Mouse (Mus musculus) midbrain, embryonic 16.5 days (tissue): ENCODE measurements around the gene Pard3b. TPM values are rescaled to one million over a fixed set of nuclear protein-coding genes. Genes with fewer than 3 reads are reported as not detected.

Experiments used
- ATAC-seq: fragments of 200-750 bp; cut with Nextera tagmentation; 2 replicates; pipeline ENCODE4 v1.8.0; 2017; ENCODE audit warnings: moderate TSS enrichment
- H3K27ac ChIP-seq: fragments of 300-500 bp; sonication (generic); 2 replicates; pipeline ENCODE4 v1.5.1; 2014; ENCODE audit warnings: mild to moderate bottlenecking, low read length, mixed read lengths
- H3K27me3 ChIP-seq: fragments of 300-500 bp; sonication (generic); 2 replicates; pipeline ENCODE4 v1.6.1; 2014; ENCODE audit warnings: low read depth, low read length, mixed read lengths; ENCODE audit not compliant: control insufficient read depth, insufficient read depth
- H3K36me3 ChIP-seq: fragments of 300-500 bp; sonication (generic); 2 replicates; pipeline ENCODE4 v1.6.1; 2014; ENCODE audit warnings: mild to moderate bottlenecking, low read length, moderate library complexity, mixed read lengths; ENCODE audit not compliant: control insufficient read depth, insufficient read depth
- H3K4me1 ChIP-seq: fragments of 300-500 bp; sonication (generic); 2 replicates; pipeline ENCODE4 v1.6.1; 2014; ENCODE audit warnings: mild to moderate bottlenecking, low read length, mixed read lengths; ENCODE audit not compliant: control insufficient read depth, insufficient read depth
- H3K4me2 ChIP-seq: fragments of 300-500 bp; sonication (generic); 2 replicates; pipeline ENCODE4 v1.6.1; 2014; ENCODE audit warnings: mild to moderate bottlenecking, low read length, mixed read lengths
- H3K4me3 ChIP-seq: fragments of 300-500 bp; sonication (generic); 2 replicates; pipeline ENCODE4 v1.5.1; 2014; ENCODE audit warnings: low read depth, mild to moderate bottlenecking, low read length, moderate library complexity, mixed read lengths
- H3K9ac ChIP-seq: fragments of 300-500 bp; sonication (generic); 2 replicates; pipeline ENCODE4 v1.6.1; 2014; ENCODE audit warnings: low read depth, low read length, mixed read lengths
- H3K9me3 ChIP-seq: fragments of 300-500 bp; sonication (generic); replicated peaks from 2 replicates; pipeline ENCODE4 v1.6.1; 2014; ENCODE audit warnings: mild to moderate bottlenecking, low read length, mixed read lengths; ENCODE audit not compliant: control insufficient read depth, poor library complexity, severe bottlenecking
- WGBS: fragments of 180-500 bp; shearing (Covaris S2); extraction: QIAGEN DNeasy Blood & Tissue Kit; methylation state at CpG from one replicate; pipeline ENCODE4 v1.1.7; 2014; 5-methylcytosine and 5-hydroxymethylcytosine counted together
- polyA plus RNA-seq: library from polyadenylated mRNA; unstranded; fragments of >200 nt; fragmentation: Nextera tagmentation; extraction: Ambion mirVana; gene quantifications from 2 replicates; pipeline ENCODE4 v1.2.1, GENCODE M21; 2015

The Pard3b gene
- polyA plus RNA-seq, 1 experiment from 2014 or later, result 7.2 TPM

GRCm38 (mm10) chr1:62625332-62625731 is 986.7 kb downstream of the Pard3b start:
- no peak for ATAC-seq
- Histone ChIP-seq H3K36me3 (no peaks in the 10 kb centered on the region), H3K27ac (no peak overlapping the region), H3K27me3 (no peaks in the 10 kb centered on the region; the same call in 1 of the 2 replicates), H3K4me3 (no peak overlapping the region), H3K4me2 (no peak overlapping the region), H3K9ac (no peak overlapping the region), H3K4me1 (no peaks in the 10 kb centered on the region), H3K9me3 (no peaks in the 10 kb centered on the region)
- whole genome bisulfite sequencing, result 92% methylated on average over 4 of the region's 4 CpGs

GRCm38 (mm10) chr1:62625819-62626505 is 987.3 kb downstream of the Pard3b start:
- no peak overlapping the region for H3K4me2 ChIP-seq
- no peak overlapping the region for H3K27ac ChIP-seq
- H3K27me3 ChIP-seq, result no peaks in the 10 kb centered on the region; the same call in 1 of the 2 replicates
- no peaks in the 10 kb centered on the region for H3K4me1 ChIP-seq
- H3K9ac ChIP-seq, result no peak overlapping the region
- no peak for ATAC-seq
- H3K36me3 ChIP-seq, result no peaks in the 10 kb centered on the region
- H3K4me3 ChIP-seq, result no peak overlapping the region
- H3K9me3 ChIP-seq, result no peaks in the 10 kb centered on the region
- 90% methylated on average over 10 of the region's 10 CpGs for WGBS

DNA sequence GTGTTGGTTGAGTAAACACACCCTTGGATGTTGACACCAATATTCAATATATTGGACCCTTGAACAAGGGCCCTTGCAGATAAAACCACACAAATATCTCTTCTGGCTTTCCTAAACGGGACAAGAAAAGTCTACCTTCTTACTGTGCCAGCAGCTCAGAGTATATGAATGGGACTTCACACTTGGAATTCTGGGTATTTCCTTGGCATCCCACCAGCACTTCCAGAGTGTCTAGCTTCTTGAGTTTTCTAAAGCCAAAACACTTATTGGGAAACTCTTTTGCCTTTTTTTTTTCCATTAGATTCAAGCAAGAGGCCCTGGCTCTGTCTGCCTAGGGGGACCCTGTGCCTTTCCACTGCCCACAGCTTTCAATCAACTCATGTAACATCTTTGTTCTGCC is 991.3 kb downstream of the Pard3b start:
- H3K9ac ChIP-seq, result no peak overlapping the region
- ATAC-seq, result no peak
- no peaks in the 10 kb centered on the region; the same call in 1 of the 2 replicates for H3K27me3 ChIP-seq
- H3K4me3 ChIP-seq, result no peak overlapping the region
- no peaks in the 10 kb centered on the region for H3K36me3 ChIP-seq
- no peaks in the 10 kb centered on the region for H3K4me1 ChIP-seq
- no peak overlapping the region for H3K4me2 ChIP-seq
- H3K9me3 ChIP-seq, result no peaks in the 10 kb centered on the region
- no peak overlapping the region for H3K27ac ChIP-seq
- 74% methylated on average over 1 of the region's 1 CpGs for WGBS

DNA sequence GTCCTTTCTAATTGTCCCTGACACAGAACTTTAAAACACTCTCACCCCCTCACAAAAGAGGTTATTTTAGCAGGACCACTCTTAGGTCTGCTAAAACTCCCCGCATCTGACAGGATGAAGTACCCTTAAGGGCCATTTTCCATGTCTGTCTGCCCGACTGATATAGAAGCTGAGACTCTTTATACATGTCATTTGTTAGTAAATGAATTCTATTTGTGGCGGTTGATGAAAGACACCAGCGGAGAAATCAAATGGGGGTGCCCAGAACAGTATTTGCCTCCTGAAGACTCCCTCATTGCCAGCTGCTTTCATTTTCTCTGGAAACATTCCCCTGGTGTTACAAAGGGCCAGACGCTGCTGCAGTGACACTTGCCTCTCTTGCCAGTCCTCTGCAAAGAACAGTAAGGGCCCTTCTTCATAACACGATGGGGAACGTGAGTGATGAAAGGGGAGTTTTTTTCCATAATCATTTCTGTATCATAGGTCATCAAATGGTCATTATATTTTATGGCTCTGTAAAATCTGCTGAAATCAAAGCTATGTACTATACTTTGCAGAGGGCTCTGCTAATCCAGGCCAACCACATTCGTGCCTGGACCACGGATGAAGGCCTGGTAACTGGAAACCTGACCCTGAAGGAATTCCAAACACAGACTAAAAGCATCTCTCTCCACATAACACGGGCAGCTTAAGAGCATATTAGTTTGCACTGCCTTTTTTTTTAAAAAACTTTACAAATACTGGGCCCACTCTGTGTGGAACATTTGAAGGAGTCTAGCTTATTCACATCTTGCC is 993.1 kb downstream of the Pard3b start:
- ATAC-seq, result no peak

DNA sequence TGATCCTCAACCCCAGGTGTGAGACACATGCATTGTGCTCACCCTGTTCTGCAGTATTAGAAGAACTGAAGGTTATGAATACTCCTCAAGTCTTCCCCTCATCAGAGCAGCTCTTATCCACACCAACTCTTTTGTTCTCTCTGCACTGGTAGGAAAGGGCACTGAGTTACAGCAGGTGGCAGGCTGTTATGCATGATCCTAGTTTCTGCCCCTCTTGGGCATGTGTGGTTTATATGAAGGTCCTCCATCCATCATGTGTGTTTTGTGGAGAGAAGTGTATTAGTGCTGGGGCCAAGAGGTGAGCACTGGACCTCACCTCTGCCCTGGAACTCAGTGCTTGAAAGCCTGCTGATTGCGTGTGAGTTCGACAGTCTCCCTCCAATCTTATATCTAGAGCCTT is 994.3 kb downstream of the Pard3b start:
- 89% methylated on average over 2 of the region's 2 CpGs for WGBS
- no peak overlapping the region for H3K4me2 ChIP-seq
- H3K4me1 ChIP-seq, result 0 out of 2 replicates have a peak, but pooled peaks cover 5% of the 10 kb centered on the region
- no peaks in the 10 kb centered on the region for H3K36me3 ChIP-seq
- H3K27me3 ChIP-seq, result no peaks in the 10 kb centered on the region; the same call in 1 of the 2 replicates
- H3K4me3 ChIP-seq, result no peak overlapping the region
- H3K27ac ChIP-seq, result no peak overlapping the region
- no peak overlapping the region for H3K9ac ChIP-seq
- no peaks in the 10 kb centered on the region for H3K9me3 ChIP-seq
- ATAC-seq, result no peak

More for the DNA sequence above, 993.1 kb downstream of the Pard3b start:
- Histone ChIP-seq H3K9ac (no peak overlapping the region), H3K36me3 (no peaks in the 10 kb centered on the region), H3K27ac (no peak overlapping the region), H3K4me1 (0 out of 2 replicates have a peak, but pooled peaks cover 5% of the 10 kb centered on the region), H3K27me3 (no peaks in the 10 kb centered on the region; the same call in 1 of the 2 replicates), H3K4me3 (no peak overlapping the region), H3K4me2 (no peak overlapping the region), H3K9me3 (no peaks in the 10 kb centered on the region)
- WGBS, result 36% methylated on average over 10 of the region's 10 CpGs

- no peaks in the 10 kb centered on the region for H3K9me3 ChIP-seq
- no peak overlapping the region for H3K4me3 ChIP-seq
- no peaks in the 10 kb centered on the region for H3K36me3 ChIP-seq
- ATAC-seq, result no peak
- no peak overlapping the region for H3K9ac ChIP-seq
- H3K4me1 ChIP-seq, result 0 out of 2 replicates have a peak, but pooled peaks cover 5% of the 10 kb centered on the region
- 68% methylated on average over 6 of the region's 6 CpGs for WGBS
- H3K4me2 ChIP-seq, result no peak overlapping the region
- H3K27me3 ChIP-seq, result no peaks in the 10 kb centered on the region; the same call in 1 of the 2 replicates
- no peak overlapping the region for H3K27ac ChIP-seq
Measured at GRCm38 (mm10) chr1:62635203-62635602, 996.6 kb downstream of the Pard3b start.

- Histone ChIP-seq H3K9me3 (no peaks in the 10 kb centered on the region), H3K27me3 (no peaks in the 10 kb centered on the region), H3K27ac (no peak overlapping the region), H3K9ac (no peak overlapping the region), H3K4me2 (no peak overlapping the region), H3K4me3 (no peak overlapping the region), H3K4me1 (0 out of 2 replicates have a peak, but pooled peaks cover 5% of the 10 kb centered on the region), H3K36me3 (no peaks in the 10 kb centered on the region)
- no peak for ATAC-seq
- WGBS, result 95% methylated on average over 6 of the region's 6 CpGs
Measured at GRCm38 (mm10) chr1:62636906-62637673, 998.5 kb downstream of the Pard3b start.

DNA sequence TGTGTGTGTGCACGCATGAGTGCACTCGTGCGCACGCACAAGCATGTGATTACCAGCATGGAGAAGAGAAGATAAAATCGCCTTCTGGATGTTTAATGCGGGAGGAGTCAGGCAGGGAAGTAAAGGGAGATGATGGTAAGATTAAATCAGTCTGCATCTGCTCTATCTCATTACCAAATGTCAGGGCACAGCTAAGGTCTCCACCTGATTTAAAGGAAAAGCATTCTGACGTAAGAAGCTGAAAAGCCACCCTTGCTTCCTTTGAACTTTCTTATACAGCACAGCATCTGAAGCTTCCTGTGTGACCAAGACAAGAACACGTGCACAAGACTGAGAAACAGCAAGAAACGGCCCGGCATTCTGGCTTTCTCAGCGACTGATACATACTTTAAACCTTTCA is 1000.4 kb downstream of the Pard3b start:
- Histone ChIP-seq H3K9me3 (no peaks in the 10 kb centered on the region), H3K4me2 (no peak overlapping the region), H3K4me1 (0 out of 2 replicates have a peak, but pooled peaks cover 5% of the 10 kb centered on the region), H3K36me3 (no peaks in the 10 kb centered on the region), H3K4me3 (no peak overlapping the region), H3K9ac (no peak overlapping the region), H3K27me3 (no peaks in the 10 kb centered on the region), H3K27ac (no peak overlapping the region)
- no peak for ATAC-seq
- 86% methylated on average over 11 of the region's 11 CpGs for WGBS
